Mouse (Mus musculus) hindbrain, postnatal 0 days (tissue): ENCODE results near the gene Mta1. TPM values are rescaled to one million over a fixed set of nuclear protein-coding genes. Genes with fewer than 3 reads are reported as not detected.

Experiments used
- ATAC-seq: fragments of 200-750 bp; cut with Nextera tagmentation; 2 replicates; pipeline ENCODE4 v1.8.0; 2017; ENCODE audit warnings: mild to moderate bottlenecking, moderate TSS enrichment, moderate library complexity
- DNase-seq: peaks from one replicate; pipeline ENCODE4 v3.0.0-alpha.2; 2015; ENCODE audit warnings: low spot score
- H3K27ac ChIP-seq: fragments of 300-500 bp; sonication (generic); 2 replicates; pipeline ENCODE4 v1.5.1; 2014; ENCODE audit warnings: mild to moderate bottlenecking
- H3K27me3 ChIP-seq: fragments of 300-500 bp; sonication (generic); 2 replicates; pipeline ENCODE4 v1.6.1; 2014; ENCODE audit warnings: low read length, mixed read lengths; ENCODE audit not compliant: insufficient read depth
- H3K36me3 ChIP-seq: fragments of 300-500 bp; sonication (generic); 2 replicates; pipeline ENCODE4 v1.6.1; 2014; ENCODE audit warnings: low read length, mixed read lengths; ENCODE audit not compliant: insufficient read depth
- H3K4me1 ChIP-seq: fragments of 300-500 bp; sonication (generic); 2 replicates; pipeline ENCODE4 v1.6.1; 2014; ENCODE audit warnings: antibody characterized with exemption, low read length, mixed read lengths; ENCODE audit not compliant: insufficient read depth
- H3K4me2 ChIP-seq: fragments of 300-500 bp; sonication (generic); 2 replicates; pipeline ENCODE4 v1.6.1; 2014; ENCODE audit warnings: low read depth, mild to moderate bottlenecking, low read length, moderate library complexity, mixed read lengths
- H3K4me3 ChIP-seq: fragments of 300-500 bp; sonication (generic); 2 replicates; pipeline ENCODE4 v1.5.1; 2014; ENCODE audit warnings: low read length
- H3K9ac ChIP-seq: fragments of 300-500 bp; sonication (generic); replicated peaks from 2 replicates; pipeline ENCODE4 v1.6.1; 2014; ENCODE audit warnings: mild to moderate bottlenecking, low read length, moderate library complexity, mixed read lengths
- H3K9me3 ChIP-seq: fragments of 300-500 bp; sonication (generic); 2 replicates; pipeline ENCODE4 v1.6.1; 2016; ENCODE audit warnings: low read length, mixed read lengths
- CTCF ChIP-seq: IDR thresholded peaks from 2 replicates; pipeline ENCODE4 v1.5.1; 2016; ENCODE audit warnings: antibody characterized with exemption, control low read depth, low read depth
- WGBS: fragments of 180-500 bp; shearing (Covaris S2); extraction: QIAGEN DNeasy Blood & Tissue Kit; methylation state at CpG from one replicate; pipeline ENCODE4 v1.1.7; 2014; 5-methylcytosine and 5-hydroxymethylcytosine counted together
- polyA plus RNA-seq: library from polyadenylated mRNA; unstranded; fragments of >200 nt; fragmentation: Nextera tagmentation; extraction: Ambion mirVana; gene quantifications from 2 replicates; pipeline ENCODE4 v1.2.1, GENCODE M21; 2015
- total RNA-seq: library from RNA; depleted of rRNA; stranded (reverse); fragments of >200 nt; gene quantifications from 2 replicates; pipeline ENCODE4 v1.2.3, GENCODE M21; 2014

Mta1 gene
- total and polyA plus RNA-seq, 2 experiments from 2014 or later = 13.1 to 57.6 TPM

GRCm38 (mm10) chr12:113147481-113147880 lies 49.4 kb downstream of the Mta1 start:
- Histone ChIP-seq H3K4me3 (no peak overlapping the region), H3K36me3 (peaks cover 11% of the 10 kb centered on the region; the same call in 1 of the 2 replicates), H3K4me2 (no peak overlapping the region), H3K9ac (no peak overlapping the region), H3K9me3 (no peaks in the 10 kb centered on the region), H3K27ac (peak overlapping the region; percentile 41; the same call in 1 of the 2 replicates), H3K4me1 (peaks cover 26% of the 10 kb centered on the region), H3K27me3 (no peaks in the 10 kb centered on the region)
- DNase-seq (peak; percentile 41), ATAC-seq (0 out of 2 replicates have a peak, but pooled peaks have one; percentile 2)
- no peak for TF ChIP-seq CTCF
- WGBS = 51% methylated on average over 8 of the region's 8 CpGs

DNA sequence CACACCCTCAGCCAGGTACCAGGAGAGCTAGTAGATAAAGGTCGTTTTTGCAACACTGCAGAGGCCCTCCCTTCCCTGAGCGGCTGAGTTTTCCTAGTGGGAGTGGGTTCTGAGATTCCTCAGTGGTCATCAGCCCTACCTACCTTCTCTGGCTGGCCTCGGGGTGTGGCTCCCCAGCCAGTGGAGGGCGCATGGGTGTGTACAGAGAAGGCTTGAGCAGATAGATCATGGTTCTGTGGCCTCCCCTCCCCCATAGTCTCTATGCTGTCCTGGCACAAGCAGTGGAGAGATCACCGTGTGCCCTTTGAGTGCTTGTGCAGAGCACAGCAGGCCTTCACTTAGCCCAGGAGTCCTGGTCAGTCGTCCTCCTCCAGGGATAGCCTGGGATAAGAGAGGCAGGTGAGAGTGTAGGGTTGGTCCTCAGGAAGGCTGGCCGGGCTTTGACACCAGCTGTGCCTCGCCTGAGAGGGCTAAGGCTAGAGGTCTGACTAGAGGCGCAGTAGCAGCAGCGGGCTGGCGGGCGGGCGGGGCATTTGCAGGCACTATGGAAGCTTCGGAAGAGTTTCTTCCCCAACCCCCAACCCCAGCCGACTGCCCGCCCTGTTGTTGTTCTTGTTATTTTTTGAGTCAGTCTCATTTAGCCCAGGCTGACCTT lies 50.4 kb downstream of the Mta1 start:
- WGBS = 51% methylated on average over 16 of the region's 16 CpGs

DNA sequence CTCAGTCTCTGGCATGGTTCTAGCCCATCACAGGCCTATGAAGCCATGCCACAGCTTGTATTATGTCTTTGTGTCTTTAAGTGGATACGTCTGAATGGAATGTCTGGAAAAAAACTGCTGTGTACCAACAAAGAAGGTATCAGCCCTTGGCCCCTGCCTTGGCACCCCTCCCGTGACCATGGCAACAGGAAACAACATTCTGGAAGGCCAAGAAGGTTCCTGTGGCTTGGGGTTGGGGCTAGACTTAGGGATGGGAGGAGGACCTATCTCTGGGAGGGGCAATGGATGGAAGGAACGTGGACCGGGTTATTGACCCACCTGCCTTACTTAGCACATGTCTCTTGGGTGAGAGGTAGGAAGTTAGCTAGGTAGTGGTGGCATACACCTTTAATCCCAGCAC lies 51.3 kb downstream of the Mta1 start:
- Histone ChIP-seq H3K4me1 (peaks cover 20% of the 10 kb centered on the region; the same call in 1 of the 2 replicates), H3K9ac (no peak overlapping the region), H3K27me3 (no peaks in the 10 kb centered on the region), H3K9me3 (no peaks in the 10 kb centered on the region), H3K27ac (no peak overlapping the region), H3K4me3 (no peak overlapping the region), H3K36me3 (peaks cover 9% of the 10 kb centered on the region; the same call in 1 of the 2 replicates), H3K4me2 (no peak overlapping the region)
- 43% methylated on average over 4 of the region's 4 CpGs for WGBS
- no peak for TF ChIP-seq CTCF
- ATAC-seq (no peak), DNase-seq (no peak)

More for the DNA sequence above, 50.4 kb downstream of the Mta1 start:
- ATAC-seq (no peak), DNase-seq (no peak)
- peak; percentile 31; the same call in 1 of the 2 replicates for TF ChIP-seq CTCF
- Histone ChIP-seq H3K9ac (no peak overlapping the region), H3K4me3 (no peak overlapping the region), H3K9me3 (no peaks in the 10 kb centered on the region), H3K4me1 (peaks cover 20% of the 10 kb centered on the region; the same call in 1 of the 2 replicates), H3K36me3 (peaks cover 11% of the 10 kb centered on the region; the same call in 1 of the 2 replicates), H3K27ac (no peak overlapping the region), H3K27me3 (no peaks in the 10 kb centered on the region), H3K4me2 (no peak overlapping the region)

DNA sequence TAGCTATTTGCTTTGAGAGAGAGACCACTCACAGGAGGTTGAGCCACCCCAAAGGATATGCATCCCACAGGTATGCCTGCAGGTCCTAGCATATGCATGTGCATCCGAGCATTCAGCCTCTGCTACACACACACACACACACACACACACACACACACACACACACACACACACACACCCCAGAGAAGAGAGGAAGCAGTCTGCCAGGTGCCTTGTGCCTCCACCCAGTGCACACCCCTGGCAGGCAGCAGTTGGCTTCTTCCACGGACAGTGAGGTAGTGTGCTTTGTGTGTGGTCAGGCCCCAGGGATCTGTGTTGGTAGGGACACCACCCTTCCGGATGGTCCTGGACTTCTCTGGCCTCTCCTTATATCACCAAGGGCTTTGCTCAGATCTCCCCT lies 51.8 kb downstream of the Mta1 start:
- no peak overlapping the region for H3K27ac ChIP-seq
- ATAC-seq = no peak
- H3K9ac ChIP-seq = no peak overlapping the region
- no peaks in the 10 kb centered on the region for H3K27me3 ChIP-seq
- DNase-seq = no peak
- H3K4me1 ChIP-seq = peaks cover 21% of the 10 kb centered on the region; the same call in 1 of the 2 replicates
- WGBS = 74% methylated on average over 3 of the region's 3 CpGs
- peaks cover 3% of the 10 kb centered on the region; the same call in 1 of the 2 replicates for H3K36me3 ChIP-seq
- H3K4me3 ChIP-seq = no peak overlapping the region
- no peaks in the 10 kb centered on the region for H3K9me3 ChIP-seq
- no peak overlapping the region for H3K4me2 ChIP-seq
- TF ChIP-seq CTCF = no peak

DNA sequence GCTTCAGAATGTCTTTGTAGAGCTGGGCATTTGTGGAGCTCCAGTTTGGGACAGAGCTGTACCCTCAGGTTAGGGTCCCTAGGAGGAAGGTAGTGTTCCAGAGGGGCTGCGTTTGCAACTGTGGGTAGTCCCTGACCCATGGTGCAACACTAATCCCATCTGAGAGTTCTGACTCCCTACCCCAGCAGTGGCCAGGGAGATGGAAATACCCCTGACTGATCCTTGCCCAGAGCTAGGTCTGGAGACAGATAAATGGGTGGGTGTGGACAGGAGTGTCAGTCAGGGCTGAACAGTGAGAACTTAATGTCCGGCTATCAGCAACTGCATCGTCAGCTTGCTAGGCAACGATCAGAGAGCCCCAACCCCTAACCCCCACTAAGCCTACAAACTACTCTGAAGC lies 52.5 kb downstream of the Mta1 start:
- Histone ChIP-seq H3K4me2 (no peak overlapping the region), H3K9me3 (no peaks in the 10 kb centered on the region), H3K9ac (no peak overlapping the region), H3K27ac (no peak overlapping the region), H3K27me3 (no peaks in the 10 kb centered on the region), H3K36me3 (no peaks in the 10 kb centered on the region), H3K4me3 (no peak overlapping the region), H3K4me1 (peaks cover 24% of the 10 kb centered on the region; the same call in 1 of the 2 replicates)
- no peak for TF ChIP-seq CTCF
- 82% methylated on average over 4 of the region's 4 CpGs for WGBS
- no peak for DNase-seq
- ATAC-seq = no peak

DNA sequence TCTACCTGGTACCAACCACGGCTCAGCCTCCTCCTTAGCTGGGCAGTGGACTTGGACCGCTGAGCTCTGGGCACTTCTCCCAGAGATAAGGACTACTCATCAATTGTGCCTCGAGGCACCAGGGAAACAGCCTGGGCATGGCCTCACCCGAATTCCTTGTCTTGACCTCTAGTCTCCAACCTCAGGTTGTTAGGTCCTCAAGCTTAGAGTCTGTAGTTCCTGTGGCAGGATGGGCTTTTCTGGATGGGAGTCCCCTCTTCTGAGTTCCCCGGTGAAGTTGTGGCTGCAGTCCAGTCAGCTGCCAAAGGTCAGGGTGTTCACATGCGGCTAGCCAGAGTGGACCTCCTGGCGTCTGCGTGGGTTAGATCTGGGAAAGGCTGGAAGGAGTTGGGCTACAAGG lies 53.0 kb downstream of the Mta1 start:
- Histone ChIP-seq H3K4me3 (no peak overlapping the region), H3K9ac (no peak overlapping the region), H3K4me1 (peaks cover 24% of the 10 kb centered on the region; the same call in 1 of the 2 replicates), H3K4me2 (peak overlapping the region; percentile 62; the same call in 1 of the 2 replicates), H3K27ac (no peak overlapping the region), H3K36me3 (no peaks in the 10 kb centered on the region), H3K9me3 (no peaks in the 10 kb centered on the region), H3K27me3 (no peaks in the 10 kb centered on the region)
- ATAC-seq (no peak), DNase-seq (no peak)
- WGBS = 64% methylated on average over 8 of the region's 8 CpGs
- TF ChIP-seq CTCF = no peak
